Mouse (Mus musculus): ENCODE measurements at regions not wholly inside any gene's neighbourhood (a gene's known extent, or its start where the extent isn't known, plus 50 kb on each side); places are given as distances from the start of the nearest gene placed in this dataset.
"Not testable (repeated sequence)": the region's sequence is repeated elsewhere in the genome, so short reads cannot be mapped to it uniquely, and the experiment has no call there.

- H3K4me1 ChIP-seq (ENCODE audit: control insufficient read depth in 2 of 2, insufficient read depth in 2 of 2, low read length in 2 of 2); H3K4me3 ChIP-seq (ENCODE audit: control insufficient read depth in 1 of 2, insufficient read depth in 1 of 2, low read depth in 1 of 2, low read length in 2 of 2); H3K9me3 ChIP-seq (ENCODE audit: control insufficient read depth, low read length); ATAC-seq (ENCODE audit: insufficient number of reproducible peaks, insufficient read depth, low FRiP score, low read depth); H3K27me3 ChIP-seq (ENCODE audit: control insufficient read depth, insufficient read depth, low read length); H3K9ac ChIP-seq (ENCODE audit: low read length); H3K27ac ChIP-seq (replicated peaks in 1 of 2; ENCODE audit: control insufficient read depth in 1 of 2, insufficient read depth in 1 of 2, low read depth in 2 of 2, low read length in 2 of 2); H3K4me2 ChIP-seq (ENCODE audit: low read length); H3K36me3 ChIP-seq (ENCODE audit: control insufficient read depth, insufficient read depth, low read length): not testable (repeated sequence)
- WGBS, result 92% methylated on average over 6 of the region's 6 CpGs
These were observed 352.6 kb upstream of the Ccdc54 start for GRCm38 (mm10) chr16:50943581-50943980.

GRCm38 (mm10) chr16:50942291-50942690 is 351.3 kb upstream of the Ccdc54 start:
- Histone ChIP-seq H3K9me3 (ENCODE audit: control insufficient read depth, low read length) (no peaks in the 10 kb centered on the region), H3K4me3 (ENCODE audit: control insufficient read depth in 1 of 2, insufficient read depth in 1 of 2, low read depth in 1 of 2, low read length in 2 of 2) (no peak overlapping the region), H3K27ac (replicated peaks in 1 of 2; ENCODE audit: control insufficient read depth in 1 of 2, insufficient read depth in 1 of 2, low read depth in 2 of 2, low read length in 2 of 2) (no peak overlapping the region), H3K4me2 (ENCODE audit: low read length) (no peak overlapping the region), H3K4me1 (ENCODE audit: control insufficient read depth in 2 of 2, insufficient read depth in 2 of 2, low read length in 2 of 2) (no peaks in the 10 kb centered on the region), H3K9ac (ENCODE audit: low read length) (no peak overlapping the region), H3K27me3 (ENCODE audit: control insufficient read depth, insufficient read depth, low read length) (no peaks in the 10 kb centered on the region), H3K36me3 (ENCODE audit: control insufficient read depth, insufficient read depth, low read length) (no peaks in the 10 kb centered on the region)
- no peak for ATAC-seq (ENCODE audit: insufficient number of reproducible peaks, insufficient read depth, low FRiP score, low read depth)

GRCm38 (mm10) chr16:50939316-50939715 is 348.4 kb upstream of the Ccdc54 start:
- Histone ChIP-seq H3K9ac (ENCODE audit: low read length) (no peak overlapping the region), H3K27ac (replicated peaks in 1 of 2; ENCODE audit: control insufficient read depth in 1 of 2, insufficient read depth in 1 of 2, low read depth in 2 of 2, low read length in 2 of 2) (no peak overlapping the region), H3K27me3 (ENCODE audit: control insufficient read depth, insufficient read depth, low read length) (no peaks in the 10 kb centered on the region), H3K4me3 (ENCODE audit: control insufficient read depth in 1 of 2, insufficient read depth in 1 of 2, low read depth in 1 of 2, low read length in 2 of 2) (no peak overlapping the region), H3K4me1 (ENCODE audit: control insufficient read depth in 2 of 2, insufficient read depth in 2 of 2, low read length in 2 of 2) (no peaks in the 10 kb centered on the region), H3K9me3 (ENCODE audit: control insufficient read depth, low read length) (no peaks in the 10 kb centered on the region), H3K4me2 (ENCODE audit: low read length) (no peak overlapping the region), H3K36me3 (ENCODE audit: control insufficient read depth, insufficient read depth, low read length) (no peaks in the 10 kb centered on the region)
- ATAC-seq (ENCODE audit: insufficient number of reproducible peaks, insufficient read depth, low FRiP score, low read depth), result no peak
- 15% methylated on average over 6 of the region's 6 CpGs for WGBS

DNA sequence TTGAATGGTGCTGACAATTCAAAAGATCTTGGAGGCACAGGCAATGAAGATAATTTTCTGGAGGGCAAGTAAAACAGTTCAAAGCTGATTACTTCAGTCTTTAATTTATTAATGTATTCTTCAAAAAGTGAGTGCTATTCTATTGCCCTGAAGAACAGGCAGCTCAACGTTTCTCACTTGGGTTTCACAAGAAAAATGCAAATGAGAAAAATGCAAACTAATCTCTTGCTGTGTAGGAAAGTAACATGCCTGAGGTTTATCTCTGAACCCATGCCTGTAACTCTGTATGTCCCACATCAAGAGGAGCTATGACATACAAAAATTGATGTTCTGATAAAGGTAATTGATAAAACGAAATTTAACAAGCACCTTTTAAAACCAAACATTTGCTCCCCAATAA is 316.8 kb upstream of the Ccdc54 start:
- Histone ChIP-seq H3K27me3 (ENCODE audit: control insufficient read depth, insufficient read depth, low read length) (no peaks in the 10 kb centered on the region), H3K9me3 (ENCODE audit: control insufficient read depth, low read length) (no peaks in the 10 kb centered on the region), H3K27ac (replicated peaks in 1 of 2; ENCODE audit: control insufficient read depth in 1 of 2, insufficient read depth in 1 of 2, low read depth in 2 of 2, low read length in 2 of 2) (no peak overlapping the region), H3K4me2 (ENCODE audit: low read length) (no peak overlapping the region), H3K4me1 (ENCODE audit: control insufficient read depth in 2 of 2, insufficient read depth in 2 of 2, low read length in 2 of 2) (no peaks in the 10 kb centered on the region), H3K9ac (ENCODE audit: low read length) (no peak overlapping the region), H3K4me3 (ENCODE audit: control insufficient read depth in 1 of 2, insufficient read depth in 1 of 2, low read depth in 1 of 2, low read length in 2 of 2) (no peak overlapping the region), H3K36me3 (ENCODE audit: control insufficient read depth, insufficient read depth, low read length) (no peaks in the 10 kb centered on the region)
- 46% methylated on average over 2 of the region's 2 CpGs for WGBS
- ATAC-seq (ENCODE audit: insufficient number of reproducible peaks, insufficient read depth, low FRiP score, low read depth), result no peak

GRCm38 (mm10) chr16:50899151-50899550 is 308.2 kb upstream of the Ccdc54 start:
- no peaks in the 10 kb centered on the region for H3K36me3 ChIP-seq (ENCODE audit: control insufficient read depth, insufficient read depth, low read length)
- no peak overlapping the region for H3K4me3 ChIP-seq (ENCODE audit: control insufficient read depth in 1 of 2, insufficient read depth in 1 of 2, low read depth in 1 of 2, low read length in 2 of 2)
- no peak overlapping the region for H3K4me2 ChIP-seq (ENCODE audit: low read length)
- no peaks in the 10 kb centered on the region for H3K9me3 ChIP-seq (ENCODE audit: control insufficient read depth, low read length)
- ATAC-seq (ENCODE audit: insufficient number of reproducible peaks, insufficient read depth, low FRiP score, low read depth), result no peak
- H3K9ac ChIP-seq (ENCODE audit: low read length), result no peak overlapping the region
- WGBS, result 80% methylated on average over 2 of the region's 2 CpGs
- H3K27me3 ChIP-seq (ENCODE audit: control insufficient read depth, insufficient read depth, low read length), result no peaks in the 10 kb centered on the region
- H3K4me1 ChIP-seq (ENCODE audit: control insufficient read depth in 2 of 2, insufficient read depth in 2 of 2, low read length in 2 of 2), result no peaks in the 10 kb centered on the region
- no peak overlapping the region for H3K27ac ChIP-seq (replicated peaks in 1 of 2; ENCODE audit: control insufficient read depth in 1 of 2, insufficient read depth in 1 of 2, low read depth in 2 of 2, low read length in 2 of 2)

DNA sequence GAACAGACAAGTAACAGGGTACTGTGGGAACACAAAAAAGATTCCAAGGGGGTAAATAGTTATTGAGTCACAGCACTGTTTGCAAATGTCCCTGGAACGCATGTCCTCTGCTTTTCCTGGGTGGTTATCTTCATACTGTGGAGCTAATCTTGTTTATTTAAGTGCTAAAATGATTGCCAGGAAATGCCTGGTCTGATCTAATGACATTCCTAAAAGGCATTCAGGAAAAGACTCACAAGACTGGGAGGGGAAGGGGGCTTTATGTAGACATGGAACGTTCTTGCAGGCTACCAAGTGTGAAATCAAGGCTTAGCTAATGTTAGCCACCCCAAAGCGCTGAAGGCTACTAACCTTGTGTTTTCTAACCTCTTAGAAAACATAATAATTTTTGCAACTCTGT is 287.0 kb upstream of the Ccdc54 start:
- no peaks in the 10 kb centered on the region for H3K9me3 ChIP-seq (ENCODE audit: control insufficient read depth, low read length)
- no peak overlapping the region for H3K4me3 ChIP-seq (ENCODE audit: control insufficient read depth in 1 of 2, insufficient read depth in 1 of 2, low read depth in 1 of 2, low read length in 2 of 2)
- H3K4me1 ChIP-seq (ENCODE audit: control insufficient read depth in 2 of 2, insufficient read depth in 2 of 2, low read length in 2 of 2), result peaks cover 2 to 17% of the 10 kb centered on the region in 2 experiments; a peak in 3 of 4 replicates
- no peaks in the 10 kb centered on the region for H3K36me3 ChIP-seq (ENCODE audit: control insufficient read depth, insufficient read depth, low read length)
- no peaks in the 10 kb centered on the region for H3K27me3 ChIP-seq (ENCODE audit: control insufficient read depth, insufficient read depth, low read length)
- no peak for ATAC-seq (ENCODE audit: insufficient number of reproducible peaks, insufficient read depth, low FRiP score, low read depth)
- peak overlapping the region; percentile 31 for H3K4me2 ChIP-seq (ENCODE audit: low read length)
- WGBS, result 27% methylated on average over 3 of the region's 3 CpGs
- no peak overlapping the region for H3K9ac ChIP-seq (ENCODE audit: low read length)
- peak overlapping the region; percentile 56 to 61 for H3K27ac ChIP-seq (replicated peaks in 1 of 2; ENCODE audit: control insufficient read depth in 1 of 2, insufficient read depth in 1 of 2, low read depth in 2 of 2, low read length in 2 of 2)

DNA sequence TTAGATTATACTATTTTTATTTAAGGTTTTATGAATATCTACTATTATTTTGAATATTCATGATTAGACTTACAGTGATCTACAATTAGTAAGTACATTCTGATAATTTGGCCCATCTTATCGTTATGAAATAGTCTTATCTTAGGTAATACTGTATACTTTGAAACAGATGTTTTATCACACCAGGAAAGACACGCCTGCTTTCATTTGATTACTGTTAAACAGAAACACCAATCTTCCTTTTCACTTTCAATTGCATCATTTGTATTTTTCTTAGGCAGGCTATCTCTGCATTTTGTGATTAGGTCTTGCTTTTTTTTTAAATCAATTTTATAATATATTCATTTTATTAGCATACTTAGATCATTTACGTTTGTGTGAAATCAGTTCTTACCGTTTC is 280.4 kb upstream of the Ccdc54 start:
- H3K27me3 ChIP-seq (ENCODE audit: control insufficient read depth, insufficient read depth, low read length), result no peaks in the 10 kb centered on the region
- no peak overlapping the region for H3K4me2 ChIP-seq (ENCODE audit: low read length)
- no peak overlapping the region for H3K27ac ChIP-seq (replicated peaks in 1 of 2; ENCODE audit: control insufficient read depth in 1 of 2, insufficient read depth in 1 of 2, low read depth in 2 of 2, low read length in 2 of 2)
- no peak overlapping the region for H3K4me3 ChIP-seq (ENCODE audit: control insufficient read depth in 1 of 2, insufficient read depth in 1 of 2, low read depth in 1 of 2, low read length in 2 of 2)
- H3K4me1 ChIP-seq (ENCODE audit: control insufficient read depth in 2 of 2, insufficient read depth in 2 of 2, low read length in 2 of 2), result peaks cover 0 to under 1% of the 10 kb centered on the region in 2 experiments; a peak in 2 of 4 replicates
- H3K36me3 ChIP-seq (ENCODE audit: control insufficient read depth, insufficient read depth, low read length), result no peaks in the 10 kb centered on the region
- no peak overlapping the region for H3K9ac ChIP-seq (ENCODE audit: low read length)
- WGBS, result 79% methylated on average over 4 of the region's 4 CpGs
- no peak for ATAC-seq (ENCODE audit: insufficient number of reproducible peaks, insufficient read depth, low FRiP score, low read depth)
- H3K9me3 ChIP-seq (ENCODE audit: control insufficient read depth, low read length), result no peaks in the 10 kb centered on the region

DNA sequence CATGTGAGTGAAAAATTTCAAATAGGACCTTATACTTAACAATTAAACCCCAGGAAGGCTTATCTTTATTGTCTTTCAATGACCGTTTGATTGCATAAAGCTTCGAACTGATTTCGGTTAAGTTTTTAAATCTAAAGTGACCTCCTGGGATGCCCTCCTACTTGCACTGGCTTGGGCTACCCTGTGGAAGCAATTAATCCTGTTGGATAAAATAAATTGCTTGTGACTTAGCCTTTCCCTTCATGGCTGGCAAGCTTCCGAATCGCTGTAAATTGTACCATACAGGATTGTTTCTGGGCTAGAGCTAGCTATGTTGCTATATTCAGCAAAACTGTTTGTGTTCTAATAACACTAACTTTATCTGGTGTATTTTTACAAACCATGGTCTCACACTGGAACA is 272.6 kb upstream of the Ccdc54 start:
- H3K36me3 ChIP-seq (ENCODE audit: control insufficient read depth, insufficient read depth, low read length), result no peaks in the 10 kb centered on the region
- no peaks in the 10 kb centered on the region for H3K27me3 ChIP-seq (ENCODE audit: control insufficient read depth, insufficient read depth, low read length)

More for the DNA sequence above, 272.6 kb upstream of the Ccdc54 start:
- H3K4me3 ChIP-seq (ENCODE audit: control insufficient read depth in 1 of 2, insufficient read depth in 1 of 2, low read depth in 1 of 2, low read length in 2 of 2), result no peak overlapping the region
- H3K4me2 ChIP-seq (ENCODE audit: low read length), result no peak overlapping the region
- 84% methylated on average over 5 of the region's 5 CpGs for WGBS
- no peak for ATAC-seq (ENCODE audit: insufficient number of reproducible peaks, insufficient read depth, low FRiP score, low read depth)
- no peak overlapping the region for H3K9ac ChIP-seq (ENCODE audit: low read length)
- H3K27ac ChIP-seq (replicated peaks in 1 of 2; ENCODE audit: control insufficient read depth in 1 of 2, insufficient read depth in 1 of 2, low read depth in 2 of 2, low read length in 2 of 2), result no peak overlapping the region
- H3K9me3 ChIP-seq (ENCODE audit: control insufficient read depth, low read length), result no peaks in the 10 kb centered on the region
- H3K4me1 ChIP-seq (ENCODE audit: control insufficient read depth in 2 of 2, insufficient read depth in 2 of 2, low read length in 2 of 2), result no peaks in the 10 kb centered on the region
